Mouse (Mus musculus): Measurements from ENCODE around the gene Ccdc181.

DNA sequence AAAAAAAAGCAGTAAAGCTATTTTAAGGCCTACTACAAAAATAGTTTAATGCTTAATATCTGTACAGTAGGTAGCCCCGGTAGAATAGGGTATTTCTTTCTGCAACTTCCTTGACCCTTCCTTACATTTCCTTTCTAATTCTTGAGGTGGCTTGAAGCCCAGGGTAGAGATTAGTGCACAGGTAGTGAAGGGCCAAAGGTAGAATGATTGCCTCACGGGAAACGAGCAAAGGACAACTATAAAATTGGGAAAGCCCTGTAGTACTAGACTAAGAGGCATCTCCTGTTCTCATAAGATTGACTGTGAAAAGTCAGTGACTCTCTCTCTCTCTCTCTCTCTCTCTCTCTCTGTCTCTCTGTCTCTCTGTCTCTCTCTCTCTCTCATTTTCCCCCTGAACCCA is 60.0 kb downstream of the Ccdc181 start:
- TF ChIP-seq CTCF (IDR thresholded peaks at IDR 0.05; ENCODE audit: control insufficient read depth, insufficient read depth, insufficient replicate concordance, low read depth, low read length), result no peak
- no peak for TF ChIP-seq POLR2A (IDR thresholded peaks at IDR 0.05; ENCODE audit: control insufficient read depth, low read depth, low read length)
